Mouse (Mus musculus): ENCODE data around the gene Vamp2.

The Vamp2 gene

GRCm38 (mm10) chr11:69088103-69088855 is at the start of gene Vamp2:
Gene Vamp2 (plus strand): TSS chr11:69088490.
- peak; percentile 95 to 97 for DNase-seq

- DNase-seq, result peak; percentile 85
Measured at GRCm38 (mm10) chr11:69045531-69046394, 42.5 kb upstream of the Vamp2 start, which contains the start of gene Aurkb. Gene Aurkb (plus strand): TSS chr11:69045647.

- no peak for DNase-seq
Measured at GRCm38 (mm10) chr11:69046395-69046774, 41.9 kb upstream of the Vamp2 start.

GRCm38 (mm10) chr11:69047592-69047991 is 40.7 kb upstream of the Vamp2 start:
- no peak for DNase-seq

- no peak for DNase-seq
Measured at GRCm38 (mm10) chr11:69048151-69048550, 40.1 kb upstream of the Vamp2 start.

- DNase-seq, result no peak
Measured at GRCm38 (mm10) chr11:69050748-69051147, 37.5 kb upstream of the Vamp2 start.

GRCm38 (mm10) chr11:69051771-69052170 is 36.5 kb upstream of the Vamp2 start:
- no peak for DNase-seq

- no peak for DNase-seq
Measured at GRCm38 (mm10) chr11:69052824-69053421, 35.4 kb upstream of the Vamp2 start.

- DNase-seq, result no peak
Measured at GRCm38 (mm10) chr11:69053848-69054247, 34.4 kb upstream of the Vamp2 start.

- DNase-seq, result no peak
Measured at GRCm38 (mm10) chr11:69058265-69058664, 30.0 kb upstream of the Vamp2 start.

- DNase-seq, result no peak
Measured at GRCm38 (mm10) chr11:69058729-69059356, 29.4 kb upstream of the Vamp2 start.

GRCm38 (mm10) chr11:69059357-69059974 is 28.8 kb upstream of the Vamp2 start, which contains the start of gene Borcs6:
Gene Borcs6 (plus strand): TSS chr11:69059717.
- peak; percentile 90 to 91 for DNase-seq

GRCm38 (mm10) chr11:69059975-69060411 is 28.3 kb upstream of the Vamp2 start:
- DNase-seq, result peak in 1 of 2 experiments; percentile 53

- DNase-seq, result peak in 1 of 2 experiments; percentile 26
Measured at GRCm38 (mm10) chr11:69060448-69061254, 27.6 kb upstream of the Vamp2 start.

- DNase-seq, result no peak
Measured at GRCm38 (mm10) chr11:69061255-69061912, 26.9 kb upstream of the Vamp2 start.

GRCm38 (mm10) chr11:69062194-69062760 is 26.0 kb upstream of the Vamp2 start:
- DNase-seq, result peak; percentile 89 to 90

- DNase-seq, result peak; percentile 98
Measured at GRCm38 (mm10) chr11:69062761-69063224, 25.5 kb upstream of the Vamp2 start.

GRCm38 (mm10) chr11:69063413-69064201 is 24.7 kb upstream of the Vamp2 start:
- DNase-seq, result peak; percentile 91
